Mouse (Mus musculus) left cerebral cortex, adult 8-10 months (tissue): ENCODE data around the gene Klf3. TPM values are rescaled to one million over a fixed set of nuclear protein-coding genes. Genes with fewer than 3 reads are reported as not detected.
A peak's percentile ranks its signal among the peaks of the same experiment; 100 is the strongest.

Experiments
- DNase-seq, 2 experiments: peaks; one replicate each; pipeline ENCODE4 v3.0.0; 2022; ENCODE audit warnings: low spot score in 2 of 2
- total RNA-seq, 4 experiments: library from RNA; stranded (reverse); gene quantifications; 2 replicates each; pipeline ENCODE4 v1.2.4; 2022

Klf3 gene
- 10 to 100 TPM; 21.2 to 30.9 (median 27.5) TPM for total RNA-seq

DNA sequence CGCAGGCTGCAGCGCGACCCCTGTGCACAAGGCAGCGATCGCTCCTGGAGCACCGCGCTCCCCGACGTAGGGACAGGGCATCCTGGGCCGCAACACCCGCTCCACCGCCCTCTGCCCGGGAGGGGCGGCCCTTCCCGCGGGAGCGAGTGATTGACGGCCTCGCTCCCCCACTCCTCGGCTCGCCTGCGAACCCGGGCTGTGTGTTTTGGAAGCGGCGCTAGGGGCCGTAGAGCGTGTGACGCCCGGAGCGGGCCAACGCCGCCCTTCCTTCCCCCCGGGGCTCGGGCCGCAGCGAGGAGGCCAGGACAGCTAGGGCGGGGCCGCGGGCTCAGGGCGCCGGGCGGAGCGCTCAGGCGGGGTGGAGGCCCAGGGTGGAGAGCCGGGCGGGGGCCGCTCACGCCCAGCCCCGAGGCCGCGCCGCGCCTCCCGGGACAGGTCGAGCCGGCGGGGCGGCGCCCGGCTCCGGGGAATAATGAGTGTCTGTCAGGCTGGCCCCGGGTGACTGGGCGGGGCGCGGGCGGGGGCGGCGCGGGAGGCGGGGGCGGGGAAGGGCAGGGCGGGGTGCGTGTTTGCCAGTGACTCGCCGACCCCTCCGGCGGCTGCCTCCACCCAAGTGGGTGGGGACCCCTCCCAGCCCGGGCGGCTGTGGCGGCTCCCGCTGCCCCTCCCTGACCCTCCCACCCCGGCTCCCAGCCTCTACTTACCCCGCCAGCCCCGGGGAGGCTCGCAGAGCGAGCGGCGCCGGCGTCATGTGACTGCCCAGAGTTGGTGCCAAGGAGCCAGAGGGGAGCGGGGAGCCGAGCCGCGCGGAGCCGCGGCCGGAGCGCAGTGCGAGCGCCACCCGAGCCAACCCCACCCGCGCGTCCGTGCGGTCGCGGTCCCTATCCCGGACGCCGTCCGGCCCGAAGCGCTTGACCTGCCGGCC lies at the start of gene Klf3:
TSS of gene Klf3 (plus strand) at position 594 of the 925 bp plus-strand sequence.
- peak; percentile 59 to 84 for DNase-seq

DNA sequence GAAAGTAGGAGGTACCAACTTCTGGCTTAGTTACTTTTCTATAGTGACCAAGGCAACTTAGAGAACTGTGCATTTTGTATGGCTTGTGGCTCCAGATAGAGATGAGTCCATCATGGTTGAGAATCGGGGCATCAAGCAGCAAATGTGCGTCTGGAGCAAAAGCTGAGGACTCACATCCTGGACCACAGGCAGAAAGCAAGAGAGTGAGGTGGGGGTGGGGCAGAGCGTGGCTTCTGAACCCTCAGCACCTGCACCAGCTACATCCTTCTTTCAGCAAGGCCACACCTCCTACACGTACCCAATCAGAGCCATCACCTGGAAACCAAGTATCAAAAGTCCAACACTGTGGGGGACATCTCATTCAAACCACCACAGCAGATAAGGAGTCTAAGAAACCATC lies 40.9 kb upstream of the Klf3 start:
- DNase-seq = no peak

DNA sequence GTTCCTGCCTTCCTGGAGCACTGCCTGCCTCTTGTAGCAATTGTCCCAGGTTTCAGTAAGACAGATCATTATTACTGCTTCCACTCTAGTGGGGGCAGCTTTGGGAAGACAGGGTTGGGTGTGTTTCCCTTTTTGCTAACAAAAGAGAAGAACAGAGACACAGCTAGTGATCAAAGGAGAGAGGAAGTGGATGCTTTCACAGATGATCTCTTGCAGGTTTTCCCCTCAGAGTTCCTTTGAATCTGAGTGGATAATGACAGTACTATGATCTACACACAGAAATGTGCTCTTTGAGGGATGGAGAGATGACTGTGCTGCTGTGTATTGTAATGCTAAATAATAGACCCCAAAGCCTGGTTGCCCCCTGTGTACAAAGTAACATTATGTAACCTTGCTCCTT lies 38.7 kb upstream of the Klf3 start:
- DNase-seq = no peak

DNA sequence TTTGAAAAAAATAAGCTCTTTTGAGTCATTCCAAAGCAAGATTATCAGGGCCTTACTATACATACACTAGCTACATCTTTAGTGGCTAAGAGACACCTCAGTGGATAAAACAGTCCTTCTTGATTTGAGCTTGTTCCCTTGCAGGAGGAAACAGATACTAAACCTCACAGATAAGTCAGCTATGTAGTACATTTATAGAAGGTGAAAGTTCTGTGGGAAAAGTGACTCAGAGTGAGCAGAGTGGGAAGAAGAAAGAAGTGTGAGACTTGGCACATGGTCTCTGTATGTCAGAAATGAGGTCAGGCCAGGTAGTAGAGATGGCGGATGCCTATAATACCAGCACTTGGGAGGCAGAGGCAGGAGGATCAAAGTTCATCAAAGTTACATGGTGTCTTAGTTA lies 37.4 kb upstream of the Klf3 start:
- no peak for DNase-seq

DNA sequence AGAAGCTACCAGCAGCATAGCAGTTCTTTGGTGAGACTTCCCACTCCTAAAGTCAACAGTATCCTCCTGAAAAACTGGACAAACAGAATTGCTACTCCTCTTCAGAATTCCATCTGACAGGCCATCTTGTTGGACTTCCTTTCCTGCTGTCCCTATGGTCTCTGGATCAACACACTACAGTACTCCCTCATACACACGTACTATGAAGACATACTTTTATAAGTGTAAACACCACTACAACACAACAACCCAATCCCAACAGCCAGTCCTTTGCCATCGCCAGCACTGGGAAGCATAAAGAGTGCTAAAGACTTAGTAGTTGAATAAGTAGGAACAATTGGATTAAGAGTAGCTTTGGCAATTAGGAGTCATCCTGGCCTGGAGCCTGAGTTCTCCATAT lies 36.6 kb upstream of the Klf3 start:
- no peak for DNase-seq

DNA sequence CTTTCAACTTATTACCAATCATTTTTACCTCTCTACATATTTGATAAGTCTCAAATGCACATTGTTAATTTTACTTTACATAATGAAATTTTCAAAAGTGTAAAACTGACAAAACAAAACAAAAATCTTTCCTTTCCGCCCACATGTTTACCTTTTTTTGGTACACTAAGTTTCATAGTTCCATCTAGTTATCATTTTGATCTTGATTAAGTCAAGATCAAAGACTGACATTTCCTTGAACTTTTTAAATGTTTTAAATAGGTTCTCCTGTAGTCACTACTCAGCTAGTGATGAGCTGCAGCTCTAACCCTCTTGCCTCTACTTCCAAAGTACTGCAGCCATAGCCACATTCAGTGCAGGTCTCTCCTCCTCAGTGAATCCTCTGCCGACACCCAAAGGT lies 31.6 kb upstream of the Klf3 start:
- DNase-seq = no peak

DNA sequence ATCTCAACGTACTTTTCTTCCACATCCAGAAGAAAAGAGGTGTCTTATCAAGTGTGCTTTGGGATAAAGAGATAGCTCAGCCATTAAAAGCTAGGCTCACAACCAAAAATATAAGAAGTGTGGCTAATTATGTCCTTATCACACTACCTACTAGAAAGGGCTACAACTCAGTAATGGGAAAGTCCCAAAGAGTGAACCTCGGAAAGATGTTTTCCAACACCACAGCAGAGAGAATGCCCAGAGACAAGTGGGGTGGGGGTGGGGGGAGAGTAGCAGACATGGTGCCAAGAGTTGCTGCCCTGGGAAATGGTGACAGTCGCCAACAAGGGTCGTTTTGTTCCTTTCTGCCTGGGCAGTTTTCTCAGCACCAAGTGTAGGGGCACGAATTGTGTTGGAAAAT lies 25.0 kb upstream of the Klf3 start:
- no peak for DNase-seq

DNA sequence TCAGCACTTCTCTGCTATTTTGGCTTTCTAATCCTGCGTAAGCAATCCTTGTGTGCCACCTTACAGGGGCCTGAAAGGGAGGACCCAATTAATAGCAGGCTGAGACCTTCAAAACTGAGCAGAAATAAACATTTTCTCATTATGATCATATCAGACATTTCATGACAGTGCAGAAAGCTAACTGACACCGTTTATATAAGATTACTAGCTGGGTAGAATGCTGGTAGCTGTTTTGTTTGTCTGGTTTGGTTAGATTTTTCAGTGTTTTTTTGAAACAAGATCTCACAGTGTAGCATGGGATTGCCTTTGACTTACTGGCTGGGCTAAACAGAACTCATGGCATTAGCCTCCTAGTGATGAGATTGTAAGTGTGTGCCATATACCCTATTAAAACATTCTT lies 23.9 kb upstream of the Klf3 start:
- no peak for DNase-seq

DNA sequence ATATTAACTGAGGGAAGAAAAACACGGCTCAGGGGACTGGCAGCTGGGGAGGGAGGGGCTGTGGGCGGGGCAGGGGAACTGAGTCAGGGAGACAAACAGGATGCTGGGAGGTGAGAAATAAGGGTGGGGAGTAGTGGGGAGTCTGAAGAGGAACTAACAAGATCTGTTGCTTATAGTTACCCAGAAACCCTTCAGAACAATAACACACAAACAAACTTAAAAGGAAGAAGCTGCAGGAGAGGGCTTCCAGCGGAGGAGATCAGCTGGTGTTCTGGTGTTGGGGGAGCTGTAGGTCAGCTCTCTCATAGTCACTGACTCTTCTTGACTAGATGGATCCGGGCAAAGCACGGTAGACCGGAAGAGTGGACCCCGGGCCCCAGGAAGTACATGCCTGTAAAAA lies 22.4 kb upstream of the Klf3 start:
- DNase-seq = no peak

DNA sequence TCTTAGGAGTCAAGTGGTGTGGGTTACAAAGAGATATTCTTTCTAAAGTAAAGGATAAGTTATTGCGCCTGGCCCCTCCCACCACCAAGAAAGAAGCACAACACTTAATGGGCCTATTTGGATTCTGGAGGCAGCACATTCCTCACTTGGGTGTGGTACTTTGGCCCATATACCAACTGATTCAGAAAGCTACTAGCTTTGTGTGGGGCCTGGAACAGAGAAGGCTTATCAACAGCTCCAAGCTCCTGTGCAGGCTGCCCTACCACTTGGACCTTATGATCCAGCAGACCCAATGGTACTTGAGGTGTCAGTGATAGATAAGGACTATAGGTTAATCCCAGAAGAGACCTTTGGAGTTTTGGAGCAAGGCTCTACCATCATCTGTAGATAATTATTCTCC lies 15.0 kb upstream of the Klf3 start:
- DNase-seq = no peak

DNA sequence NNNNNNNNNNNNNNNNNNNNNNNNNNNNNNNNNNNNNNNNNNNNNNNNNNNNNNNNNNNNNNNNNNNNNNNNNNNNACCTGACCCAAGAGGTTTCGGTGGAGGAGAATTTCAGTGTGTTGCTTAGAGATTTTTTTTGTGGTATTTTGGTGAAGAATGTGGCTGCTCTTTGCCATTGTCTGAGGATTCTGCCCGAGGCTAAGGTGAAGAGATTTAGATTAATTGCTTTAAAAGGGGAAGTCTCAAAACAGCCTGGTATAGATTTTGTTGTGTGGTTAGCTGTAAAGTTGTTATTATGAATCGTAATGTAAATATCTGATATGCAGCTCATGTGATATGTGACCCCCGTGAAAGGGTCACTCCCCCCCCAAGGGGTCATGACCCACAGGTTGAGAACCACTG lies 5.0 kb upstream of the Klf3 start:
- DNase-seq = no peak

DNA sequence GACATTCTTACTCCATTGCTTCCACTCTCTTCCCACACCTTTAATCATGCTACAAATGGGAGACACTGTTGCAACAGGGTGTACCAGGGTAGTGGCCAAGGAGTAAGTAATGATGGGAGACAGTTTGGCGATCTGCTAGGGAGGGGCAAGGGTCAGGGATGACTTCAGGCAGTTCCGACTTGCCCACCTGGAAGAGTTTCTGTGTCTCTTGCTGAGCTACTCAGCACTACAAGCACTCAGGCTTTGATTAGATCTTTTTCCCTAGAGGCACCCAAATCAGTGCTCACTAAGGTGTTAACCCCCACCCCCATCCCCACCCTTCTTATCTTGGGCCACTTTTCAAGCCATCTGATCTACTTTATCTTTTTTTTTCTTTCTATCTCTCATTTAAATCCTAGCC lies 1.6 kb upstream of the Klf3 start:
- DNase-seq = no peak

DNA sequence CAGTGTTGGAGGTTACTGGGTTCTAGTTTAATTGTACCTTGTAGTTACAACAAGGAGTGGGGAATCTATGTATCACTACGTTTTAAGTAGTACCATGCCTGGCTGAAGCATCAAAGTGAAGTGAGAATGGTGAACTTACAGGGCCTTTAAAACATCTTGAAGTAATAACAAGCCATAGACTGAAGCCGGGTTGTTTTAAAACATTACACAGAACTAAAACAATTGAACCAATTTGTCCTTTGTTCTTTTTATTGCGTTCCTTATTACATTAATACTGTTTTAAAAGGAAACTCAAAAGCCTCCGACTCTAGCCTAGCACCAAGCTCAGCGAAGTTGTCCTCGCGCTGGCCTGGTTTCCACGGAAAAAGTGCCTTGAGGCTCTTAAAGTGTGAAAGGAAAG lies 1.0 kb upstream of the Klf3 start:
- no peak for DNase-seq

DNA sequence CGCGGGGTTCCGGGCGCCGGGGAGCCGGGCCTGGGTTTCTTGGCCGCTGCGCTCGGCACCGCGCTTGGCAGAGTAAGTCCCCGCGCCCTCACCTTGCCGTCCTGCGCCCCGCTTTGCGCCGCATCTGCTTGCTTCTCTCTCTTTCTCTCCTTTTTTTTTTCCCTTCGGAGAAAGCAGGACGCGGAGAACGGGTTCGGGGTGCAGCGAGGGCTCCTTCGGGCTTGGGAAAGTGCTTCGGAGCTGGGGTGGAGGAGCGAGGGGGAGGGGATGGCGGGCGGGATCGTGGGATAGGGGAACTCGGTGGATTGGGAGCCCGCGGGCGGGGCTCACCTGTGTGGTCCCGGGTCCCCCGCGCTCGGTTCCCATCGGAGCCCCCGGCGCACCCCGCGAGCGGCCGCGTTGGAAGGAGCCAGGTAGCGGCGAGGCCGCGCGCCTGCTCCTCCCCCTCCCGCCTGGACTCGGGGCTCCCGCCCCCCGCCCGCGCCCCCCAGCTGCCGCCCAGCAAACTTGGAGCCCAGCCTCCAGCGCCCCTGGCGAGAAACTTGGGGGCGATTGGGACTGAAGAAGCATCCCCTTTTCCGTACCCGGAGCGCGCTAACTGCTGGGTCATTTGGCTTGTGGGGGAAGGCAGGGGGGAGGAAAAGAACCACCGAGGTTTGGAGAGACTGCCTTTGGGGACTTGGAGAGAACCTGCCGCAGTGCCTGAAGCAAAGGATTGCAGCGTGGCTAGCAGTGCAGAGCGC lies 703 bp downstream of the Klf3 start:
- no peak for DNase-seq

DNA sequence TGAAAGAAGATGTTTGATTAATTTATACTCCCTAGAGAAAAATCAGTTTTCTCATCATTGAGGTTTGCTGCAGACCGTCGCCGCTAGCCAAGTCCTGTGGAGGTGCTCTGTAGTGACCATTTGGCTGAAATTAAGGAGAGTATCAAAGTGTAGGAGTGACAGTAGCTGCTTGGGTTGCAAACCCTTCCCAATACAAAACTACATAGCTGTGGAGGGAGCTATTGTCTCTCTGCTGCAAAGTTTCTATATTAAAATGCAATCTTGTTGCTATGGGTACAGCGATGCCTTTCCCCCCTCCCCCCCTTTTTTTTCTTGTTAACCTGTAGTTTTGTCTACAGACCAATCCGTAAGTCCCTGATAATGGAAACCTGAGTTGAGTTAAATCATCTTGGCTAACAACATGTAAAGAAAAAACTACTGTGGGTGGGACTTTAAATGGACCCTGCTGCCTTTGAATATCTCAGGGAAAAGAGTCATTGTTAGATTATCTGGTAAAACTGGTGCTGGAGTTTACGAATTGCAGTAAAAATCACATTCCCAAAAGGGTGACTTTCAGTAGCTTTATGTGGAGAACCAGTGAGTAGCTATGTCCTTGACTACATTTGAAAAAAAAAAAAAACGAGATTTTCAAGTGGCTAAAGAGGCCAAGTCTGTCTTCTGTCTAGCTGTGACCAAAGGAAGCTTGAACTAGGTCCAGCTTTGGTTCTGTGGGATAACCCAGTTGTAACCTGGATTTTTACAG lies 2.1 kb downstream of the Klf3 start:
- no peak for DNase-seq

DNA sequence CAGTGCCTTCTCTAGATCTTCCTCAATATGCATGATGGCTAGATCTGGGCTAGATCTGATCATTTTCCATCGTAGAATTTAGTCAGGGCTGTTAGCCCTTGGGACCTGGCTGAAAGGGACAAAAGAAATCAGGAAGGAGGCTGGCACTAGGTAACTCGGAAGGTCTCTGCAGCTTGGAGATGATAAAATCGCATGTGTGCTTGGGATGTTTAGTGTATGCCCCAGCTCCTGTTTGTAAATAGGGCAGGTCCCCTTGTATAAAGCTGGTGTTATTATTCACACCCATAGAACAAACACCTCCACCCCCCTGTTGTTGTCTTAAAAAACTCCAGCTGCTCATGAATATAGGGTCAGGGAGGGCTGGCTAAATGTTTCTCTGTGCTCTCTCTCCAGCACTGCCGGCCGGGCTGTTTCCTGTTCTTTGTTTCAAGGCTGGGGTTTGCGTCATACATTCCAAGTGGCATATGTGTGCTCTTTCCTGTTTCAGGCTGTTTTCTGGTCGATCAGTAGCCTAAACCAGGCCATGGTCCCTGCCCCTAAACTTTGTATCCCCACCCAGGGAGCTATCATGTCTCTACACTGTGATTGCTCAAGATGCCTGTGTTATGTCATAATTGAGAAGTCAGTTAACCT lies 2.8 kb downstream of the Klf3 start:
- DNase-seq = no peak

DNA sequence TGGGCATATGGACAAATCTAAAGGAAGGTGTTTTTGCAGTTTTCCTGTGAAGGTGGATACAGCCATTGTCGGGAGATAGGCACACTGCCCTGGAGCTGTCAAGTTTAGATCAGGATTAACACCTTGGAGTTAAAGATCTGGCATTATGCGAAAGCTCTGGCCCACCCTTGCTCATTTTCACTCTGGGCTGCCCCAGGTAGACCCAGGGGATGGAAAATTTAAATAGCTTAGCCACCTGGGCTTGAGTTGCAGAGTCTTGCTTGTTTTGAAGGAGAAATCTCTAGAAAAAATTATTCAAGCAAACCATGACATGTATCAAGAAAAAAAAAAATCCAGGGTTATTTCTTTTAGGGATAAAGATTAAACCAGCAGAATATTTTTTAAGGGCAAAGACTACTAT lies 3.4 kb downstream of the Klf3 start:
- no peak for DNase-seq

DNA sequence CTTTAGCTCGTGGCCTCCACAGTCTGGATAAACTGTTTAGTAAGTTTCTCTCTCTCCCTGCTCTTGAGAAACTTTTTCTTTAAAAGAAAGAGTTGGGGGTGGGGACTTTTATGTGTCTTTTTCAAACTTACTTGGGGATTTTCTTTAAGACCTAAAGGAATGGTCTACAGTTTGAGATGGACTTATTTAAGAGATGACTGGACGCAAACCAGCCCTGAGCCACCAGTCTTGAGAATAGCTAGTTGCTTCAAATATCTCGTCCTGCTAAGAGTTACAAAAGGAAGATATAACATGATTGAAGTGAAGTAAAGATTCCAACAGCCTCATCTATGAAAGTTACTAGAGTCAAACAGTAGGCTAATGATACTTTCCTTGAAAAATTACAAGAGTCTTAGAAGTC lies 4.0 kb downstream of the Klf3 start:
- no peak for DNase-seq

DNA sequence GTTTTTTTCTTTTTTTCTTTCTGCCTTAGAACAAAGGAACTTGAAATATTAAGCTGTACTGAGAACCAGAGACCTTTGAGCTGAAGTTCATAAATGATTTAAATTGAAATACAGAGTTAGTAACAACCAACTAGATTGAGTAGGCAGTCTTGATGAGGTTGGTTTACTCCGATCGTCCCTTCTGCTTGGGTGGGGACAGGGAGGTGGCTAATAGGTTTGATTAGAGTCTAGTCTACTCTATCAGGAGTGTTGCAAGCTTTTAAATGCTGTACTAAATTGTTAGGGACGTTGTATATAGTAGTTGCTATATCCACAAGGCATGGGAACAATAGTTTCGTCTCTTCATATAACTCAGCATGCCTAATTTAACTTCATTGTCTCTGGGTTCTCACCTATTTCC lies 4.4 kb downstream of the Klf3 start:
- DNase-seq = no peak

DNA sequence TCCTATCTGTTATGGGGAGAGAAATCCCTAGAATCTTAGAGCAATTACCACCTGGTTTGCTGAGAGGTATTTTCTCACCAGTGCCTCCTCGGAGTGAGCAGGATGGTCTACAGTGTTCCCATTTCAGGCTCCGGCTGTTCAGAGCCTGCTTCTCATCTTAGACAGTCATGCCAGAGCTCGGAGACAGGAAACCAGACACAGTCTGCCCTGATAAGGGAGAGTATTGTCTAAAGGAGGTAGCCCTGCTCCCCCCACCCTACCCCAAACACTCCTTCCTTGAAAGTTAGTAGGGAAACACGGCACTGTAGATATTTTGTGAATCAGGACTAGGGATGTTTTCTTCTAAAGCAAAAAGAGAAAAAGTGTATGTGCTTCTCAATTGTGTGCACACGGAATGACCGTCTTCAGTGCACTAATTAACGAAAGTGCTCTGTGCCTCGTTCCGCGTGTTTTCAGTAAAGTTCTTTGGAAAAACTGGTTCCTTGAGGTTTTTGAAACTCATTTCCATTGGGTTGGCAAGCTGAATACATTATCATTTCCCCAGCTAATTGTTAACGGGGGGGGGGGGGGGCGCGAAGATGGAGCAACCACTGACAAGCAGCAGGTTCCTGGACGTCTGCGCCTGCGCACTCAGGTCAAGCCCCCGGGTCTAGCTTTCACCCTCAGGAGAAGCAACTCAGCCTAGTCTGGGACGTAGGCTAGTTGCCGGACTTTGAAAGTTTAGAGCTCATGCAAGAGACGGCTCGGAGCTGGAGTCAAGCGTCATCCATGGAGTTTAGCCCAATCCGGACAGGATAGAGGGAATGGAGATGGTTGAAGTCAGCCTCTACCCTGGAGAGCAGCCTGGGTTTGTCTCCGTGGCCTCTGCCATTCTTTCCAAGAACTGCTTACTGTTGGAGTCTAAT lies 5.2 kb downstream of the Klf3 start:
- DNase-seq = no peak

DNA sequence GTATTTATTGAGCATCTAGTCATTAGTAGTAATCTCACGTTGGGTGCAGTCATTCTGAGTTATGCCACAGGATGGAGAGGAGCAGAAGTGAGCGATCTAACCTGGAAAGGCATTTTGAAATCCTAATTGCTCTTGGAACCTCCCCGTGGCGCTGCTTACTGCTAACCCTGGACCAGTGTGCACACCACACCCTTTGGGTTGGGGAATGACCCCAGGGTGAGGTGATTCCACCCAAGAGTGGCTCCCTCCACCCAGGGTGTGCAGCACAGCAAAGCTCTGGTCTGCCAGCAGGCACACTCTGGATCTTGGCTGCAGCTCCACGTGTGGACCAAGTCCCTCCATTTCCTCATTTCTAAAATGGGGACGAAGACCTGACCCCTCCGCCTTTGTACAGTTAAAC lies 6.1 kb downstream of the Klf3 start:
- DNase-seq = no peak
